Mouse (Mus musculus) limb, embryonic 15.5 days (tissue): ENCODE data around the gene Zc3h7b. TPM values are rescaled to one million over a fixed set of nuclear protein-coding genes. Genes with fewer than 3 reads are reported as not detected.

Experiments used
- ATAC-seq: fragments of 200-750 bp; cut with Nextera tagmentation; 2 replicates; pipeline ENCODE4 v1.8.0; 2017; ENCODE audit warnings: low read depth, moderate TSS enrichment; ENCODE audit not compliant: insufficient number of reproducible peaks, low FRiP score, low TSS enrichment
- H3K27ac ChIP-seq: fragments of 300-500 bp; sonication (generic); 2 replicates; pipeline ENCODE4 v1.5.1; 2015; ENCODE audit warnings: moderate library complexity, mild to moderate bottlenecking, inconsistent platforms
- H3K27me3 ChIP-seq: fragments of 300-500 bp; sonication (generic); 2 replicates; pipeline ENCODE4 v1.6.1; 2015; ENCODE audit warnings: inconsistent platforms
- H3K36me3 ChIP-seq: fragments of 300-500 bp; sonication (generic); 2 replicates; pipeline ENCODE4 v1.6.1; 2015; ENCODE audit warnings: inconsistent platforms
- H3K4me1 ChIP-seq: fragments of 300-500 bp; sonication (generic); 2 replicates; pipeline ENCODE4 v1.6.1; 2015; ENCODE audit warnings: inconsistent platforms
- H3K4me2 ChIP-seq: fragments of 300-500 bp; sonication (generic); 2 replicates; pipeline ENCODE4 v1.6.1; 2015; ENCODE audit warnings: mild to moderate bottlenecking, inconsistent platforms
- H3K4me3 ChIP-seq: fragments of 300-500 bp; sonication (generic); 2 replicates; pipeline ENCODE4 v1.5.1; 2015; ENCODE audit warnings: mild to moderate bottlenecking, inconsistent platforms
- H3K9ac ChIP-seq: fragments of 300-500 bp; sonication (generic); 2 replicates; pipeline ENCODE4 v1.6.1; 2015; ENCODE audit warnings: inconsistent platforms
- H3K9me3 ChIP-seq: fragments of 300-500 bp; sonication (generic); 2 replicates; pipeline ENCODE4 v1.6.1; 2016; ENCODE audit warnings: inconsistent platforms
- WGBS: fragments of 180-500 bp; shearing (Covaris S2); methylation state at CpG from one replicate; pipeline ENCODE4 v1.1.7; 2015; 5-methylcytosine and 5-hydroxymethylcytosine counted together
- polyA plus RNA-seq: library from polyadenylated mRNA; unstranded; fragments of >200 nt; fragmentation: Nextera tagmentation; extraction: Ambion mirVana; gene quantifications from 2 replicates; pipeline ENCODE4 v1.2.1, GENCODE M21; 2015

Zc3h7b gene
- polyA plus RNA-seq, 1 experiment from 2014 or later: 28.7 TPM

- Histone ChIP-seq H3K27ac (peak overlapping the region; percentile 93), H3K27me3 (no peaks in the 10 kb centered on the region), H3K9me3 (no peaks in the 10 kb centered on the region), H3K9ac (peak overlapping the region; percentile 77), H3K4me1 (peaks cover 42% of the 10 kb centered on the region), H3K4me3 (peak overlapping the region; percentile 82), H3K36me3 (peaks cover 13% of the 10 kb centered on the region), H3K4me2 (peak overlapping the region; percentile 82)
- WGBS: under 1% methylated on average over 81 of the region's 89 CpGs
- ATAC-seq: peak; percentile 97
Measured at GRCm38 (mm10) chr15:81810671-81811598, 66.1 kb downstream of the Zc3h7b start.

- Histone ChIP-seq H3K27ac (peak overlapping the region; percentile 93), H3K27me3 (no peaks in the 10 kb centered on the region), H3K36me3 (peaks cover 19% of the 10 kb centered on the region), H3K9ac (peak overlapping the region; percentile 77), H3K4me3 (peak overlapping the region; percentile 82), H3K9me3 (no peaks in the 10 kb centered on the region), H3K4me2 (peak overlapping the region; percentile 82), H3K4me1 (peaks cover 40% of the 10 kb centered on the region)
- 3% methylated on average over 14 of the region's 26 CpGs for WGBS
- ATAC-seq: no peak; the same call in 1 of the 2 replicates
Measured at GRCm38 (mm10) chr15:81811599-81811996, 66.7 kb downstream of the Zc3h7b start.

GRCm38 (mm10) chr15:81812287-81812686 is 67.4 kb downstream of the Zc3h7b start:
- 30% methylated on average over 3 of the region's 3 CpGs for WGBS
- peaks cover 35% of the 10 kb centered on the region for H3K4me1 ChIP-seq
- peaks cover 25% of the 10 kb centered on the region for H3K36me3 ChIP-seq
- no peaks in the 10 kb centered on the region for H3K9me3 ChIP-seq
- peak overlapping the region; percentile 82 for H3K4me3 ChIP-seq
- H3K27me3 ChIP-seq: no peaks in the 10 kb centered on the region
- H3K9ac ChIP-seq: peak overlapping the region; percentile 77
- H3K27ac ChIP-seq: 0 out of 2 replicates have a peak overlapping the region, but pooled peaks have one; percentile 93
- ATAC-seq: no peak
- peak overlapping the region; percentile 82 for H3K4me2 ChIP-seq

- no peaks in the 10 kb centered on the region for H3K9me3 ChIP-seq
- peak overlapping the region; percentile 82; the same call in 1 of the 2 replicates for H3K4me3 ChIP-seq
- no peaks in the 10 kb centered on the region for H3K27me3 ChIP-seq
- ATAC-seq: no peak
- peaks cover 32% of the 10 kb centered on the region for H3K36me3 ChIP-seq
- H3K4me1 ChIP-seq: peaks cover 35% of the 10 kb centered on the region
- peak overlapping the region; percentile 82 for H3K4me2 ChIP-seq
- 64% methylated on average over 7 of the region's 7 CpGs for WGBS
- H3K9ac ChIP-seq: no peak overlapping the region
- H3K27ac ChIP-seq: no peak overlapping the region
Measured at GRCm38 (mm10) chr15:81812696-81813631, 68.1 kb downstream of the Zc3h7b start.

- H3K27me3 ChIP-seq: no peaks in the 10 kb centered on the region
Measured at GRCm38 (mm10) chr15:81813986-81814705, 69.3 kb downstream of the Zc3h7b start.

GRCm38 (mm10) chr15:81814716-81815370 is 70.0 kb downstream of the Zc3h7b start:
- H3K27ac ChIP-seq: no peak overlapping the region
- ATAC-seq: no peak
- 90% methylated on average over 12 of the region's 12 CpGs for WGBS
- H3K9me3 ChIP-seq: no peaks in the 10 kb centered on the region
- H3K27me3 ChIP-seq: no peaks in the 10 kb centered on the region
- no peak overlapping the region for H3K4me2 ChIP-seq
- peaks cover 49% of the 10 kb centered on the region for H3K36me3 ChIP-seq
- no peak overlapping the region for H3K4me3 ChIP-seq
- no peak overlapping the region for H3K9ac ChIP-seq
- H3K4me1 ChIP-seq: peaks cover 22% of the 10 kb centered on the region

More at GRCm38 (mm10) chr15:81813986-81814705, 69.3 kb downstream of the Zc3h7b start:
- peaks cover 29% of the 10 kb centered on the region for H3K4me1 ChIP-seq
- H3K9me3 ChIP-seq: no peaks in the 10 kb centered on the region
- H3K4me2 ChIP-seq: no peak overlapping the region
- no peak overlapping the region for H3K9ac ChIP-seq
- no peak overlapping the region for H3K4me3 ChIP-seq
- peaks cover 43% of the 10 kb centered on the region for H3K36me3 ChIP-seq
- no peak for ATAC-seq
- WGBS: 84% methylated on average over 5 of the region's 5 CpGs
- H3K27ac ChIP-seq: no peak overlapping the region

GRCm38 (mm10) chr15:81818404-81818803 is 73.5 kb downstream of the Zc3h7b start:
- 91% methylated on average over 3 of the region's 3 CpGs for WGBS

GRCm38 (mm10) chr15:81822631-81823030 is 77.8 kb downstream of the Zc3h7b start:
- H3K9ac ChIP-seq: no peak overlapping the region
- ATAC-seq: no peak
- no peaks in the 10 kb centered on the region for H3K4me1 ChIP-seq
- no peak overlapping the region for H3K27ac ChIP-seq
- H3K4me3 ChIP-seq: no peak overlapping the region
- H3K36me3 ChIP-seq: peaks cover 92% of the 10 kb centered on the region
- no peaks in the 10 kb centered on the region for H3K9me3 ChIP-seq
- no peaks in the 10 kb centered on the region for H3K27me3 ChIP-seq
- H3K4me2 ChIP-seq: no peak overlapping the region
- 77% methylated on average over 3 of the region's 3 CpGs for WGBS

More at GRCm38 (mm10) chr15:81818404-81818803, 73.5 kb downstream of the Zc3h7b start:
- Histone ChIP-seq H3K9me3 (no peaks in the 10 kb centered on the region), H3K27ac (no peak overlapping the region), H3K4me3 (no peak overlapping the region), H3K4me2 (no peak overlapping the region), H3K27me3 (no peaks in the 10 kb centered on the region), H3K4me1 (peaks cover 3% of the 10 kb centered on the region; the same call in 1 of the 2 replicates), H3K36me3 (peaks cover 79% of the 10 kb centered on the region), H3K9ac (no peak overlapping the region)
- no peak for ATAC-seq

- 82% methylated on average over 3 of the region's 3 CpGs for WGBS
- ATAC-seq: no peak
- no peak overlapping the region for H3K27ac ChIP-seq
Measured at GRCm38 (mm10) chr15:81824832-81825231, 80.0 kb downstream of the Zc3h7b start.

GRCm38 (mm10) chr15:81828426-81829207 is 83.8 kb downstream of the Zc3h7b start:
- H3K27me3 ChIP-seq: no peaks in the 10 kb centered on the region
- H3K36me3 ChIP-seq: peaks cover 45% of the 10 kb centered on the region
- no peak for ATAC-seq
- no peak overlapping the region for H3K4me3 ChIP-seq
- H3K9ac ChIP-seq: no peak overlapping the region
- 82% methylated on average over 7 of the region's 7 CpGs for WGBS
- H3K9me3 ChIP-seq: no peaks in the 10 kb centered on the region
- H3K4me2 ChIP-seq: no peak overlapping the region
- no peak overlapping the region for H3K27ac ChIP-seq
- H3K4me1 ChIP-seq: peaks cover 8% of the 10 kb centered on the region

More at GRCm38 (mm10) chr15:81824832-81825231, 80.0 kb downstream of the Zc3h7b start:
- H3K36me3 ChIP-seq: peaks cover 78% of the 10 kb centered on the region
- no peak overlapping the region for H3K9ac ChIP-seq
- H3K4me1 ChIP-seq: no peaks in the 10 kb centered on the region
- H3K9me3 ChIP-seq: no peaks in the 10 kb centered on the region
- H3K4me2 ChIP-seq: no peak overlapping the region
- H3K27me3 ChIP-seq: no peaks in the 10 kb centered on the region
- H3K4me3 ChIP-seq: no peak overlapping the region
